Mouse (Mus musculus) hindbrain, embryonic 16.5 days (tissue): ENCODE data around the gene Tlr11. TPM values are rescaled to one million over a fixed set of nuclear protein-coding genes. Genes with fewer than 3 reads are reported as not detected.

Experiments used
- polyA plus RNA-seq: library from polyadenylated mRNA; unstranded; fragments of >200 nt; fragmentation: Nextera tagmentation; extraction: Ambion mirVana; gene quantifications from 2 replicates; pipeline ENCODE4 v1.2.1, GENCODE M21; 2015

Gene Tlr11
- polyA plus RNA-seq, 1 experiment from 2014 or later, result not detected

Other genes with a start within 250 kb of the Tlr11 start
- not detected in 2 replicates for gene Olfr727, start 234.7 kb upstream of the Tlr11 start, polyA plus RNA-seq
- not detected in 2 replicates for gene Olfr728, start 215.2 kb upstream of the Tlr11 start, polyA plus RNA-seq
- gene Olfr729, start 205.0 kb upstream of the Tlr11 start, polyA plus RNA-seq, result not detected in 2 replicates
- gene Olfr730, start 169.7 kb upstream of the Tlr11 start, polyA plus RNA-seq, result not detected in 2 replicates
- not detected in 2 replicates for gene Olfr731, start 116.0 kb upstream of the Tlr11 start, polyA plus RNA-seq
- gene Olfr732, start 73.7 kb upstream of the Tlr11 start, polyA plus RNA-seq, result not detected in 2 replicates
- not detected in 2 replicates for gene Olfr733, start 56.4 kb upstream of the Tlr11 start, polyA plus RNA-seq
- not detected in 2 replicates for gene Olfr734, start 31.2 kb upstream of the Tlr11 start, polyA plus RNA-seq
- not detected in 2 replicates for gene Olfr735, start 9.0 kb upstream of the Tlr11 start, polyA plus RNA-seq
- gene Olfr736, start 23.2 kb downstream of the Tlr11 start, polyA plus RNA-seq, result not detected in 2 replicates
- not detected in 2 replicates for gene Olfr738, start 49.7 kb downstream of the Tlr11 start, polyA plus RNA-seq
- gene Olfr739, start 60.7 kb downstream of the Tlr11 start, polyA plus RNA-seq, result not detected in 2 replicates
- gene Olfr740, start 87.6 kb downstream of the Tlr11 start, polyA plus RNA-seq, result not detected in 2 replicates
- gene Olfr741, start 114.8 kb downstream of the Tlr11 start, polyA plus RNA-seq, result not detected in 2 replicates
- not detected in 2 replicates for gene Olfr742, start 145.7 kb downstream of the Tlr11 start, polyA plus RNA-seq
- not detected in 2 replicates for gene Olfr743, start 163.9 kb downstream of the Tlr11 start, polyA plus RNA-seq